Mouse (Mus musculus): Measurements from ENCODE around the gene Golga2. TPM values are rescaled to one million over a fixed set of nuclear protein-coding genes. Genes with fewer than 3 reads are reported as not detected.

The Golga2 gene
- polyA plus RNA-seq, 1 experiment from 2014 or later = 27.2 TPM

DNA sequence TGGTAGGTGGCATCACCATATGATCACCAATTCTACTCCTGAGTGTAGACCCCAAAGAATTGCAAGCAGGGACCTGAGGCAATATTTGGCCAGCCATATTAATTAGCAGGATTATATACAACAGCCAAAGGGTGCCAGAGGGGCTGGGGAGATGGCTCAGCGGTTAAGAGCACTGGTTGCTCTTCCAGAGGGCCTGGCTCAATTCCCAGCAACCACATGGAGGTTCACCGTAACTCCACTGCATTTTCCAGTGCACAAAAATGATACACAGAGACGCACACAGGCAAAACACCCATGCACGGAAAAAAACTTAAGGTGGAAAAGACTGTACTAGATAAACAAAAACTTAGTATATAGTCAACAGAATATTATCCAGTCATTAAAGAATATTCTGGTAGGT, 40.0 kb downstream of the Golga2 start:
- peak overlapping the region; percentile 95 for H3K27ac ChIP-seq (replicated peaks; ENCODE audit: low read depth, low read length)
- H3K4me2 ChIP-seq (ENCODE audit: low read depth, low read length) = no peak overlapping the region
- no peak overlapping the region for H3K9ac ChIP-seq (ENCODE audit: low read depth, low read length)
- peaks cover 33% of the 10 kb centered on the region for H3K4me1 ChIP-seq (ENCODE audit: control insufficient read depth, insufficient read depth, low read length)
- no peak for ATAC-seq (ENCODE audit: low read depth)
- peak; percentile 56 for DNase-seq (ENCODE audit: low spot score)
- no peaks in the 10 kb centered on the region for H3K27me3 ChIP-seq (replicated peaks; ENCODE audit: control insufficient read depth, insufficient read depth, low read length)
- H3K36me3 ChIP-seq (ENCODE audit: control insufficient read depth, insufficient read depth, low read length) = peaks cover 30% of the 10 kb centered on the region
- H3K4me3 ChIP-seq (ENCODE audit: low read depth, low read length) = no peak overlapping the region
- H3K9me3 ChIP-seq (ENCODE audit: control insufficient read depth, low read length) = no peaks in the 10 kb centered on the region
- 45% methylated on average over 4 of the region's 4 CpGs for WGBS

DNA sequence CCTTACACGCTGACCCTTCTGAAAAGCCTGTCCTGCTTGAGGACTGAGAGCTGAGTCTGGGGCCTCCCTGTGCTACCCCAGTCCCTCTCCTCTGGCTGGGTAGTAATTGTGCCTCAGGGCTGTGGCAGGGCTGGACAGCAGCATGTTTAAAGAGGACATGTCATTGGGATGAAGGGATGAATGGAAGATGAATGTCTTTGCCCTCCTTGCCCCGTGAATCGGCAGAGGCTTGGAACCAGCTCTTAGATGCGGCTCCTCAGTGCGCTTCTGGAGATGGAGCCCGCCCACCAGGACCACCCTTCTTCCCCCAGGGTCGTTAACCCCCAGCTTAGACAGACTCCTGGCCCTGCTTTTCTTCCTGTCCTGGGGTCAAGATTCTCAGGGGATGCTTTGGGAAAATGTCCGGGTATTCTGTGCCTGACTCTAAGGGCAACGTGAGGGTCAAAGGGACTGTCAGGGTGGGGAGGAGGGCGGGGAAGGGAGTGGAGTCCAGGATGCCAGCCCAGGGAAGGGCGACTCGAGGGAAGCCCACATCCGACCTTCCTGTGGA, 41.8 kb downstream of the Golga2 start:
- Histone ChIP-seq H3K9me3 (ENCODE audit: control insufficient read depth, low read length) (no peaks in the 10 kb centered on the region), H3K4me1 (ENCODE audit: control insufficient read depth, insufficient read depth, low read length) (peaks cover 33% of the 10 kb centered on the region), H3K4me3 (ENCODE audit: low read depth, low read length) (no peak overlapping the region), H3K4me2 (ENCODE audit: low read depth, low read length) (0 out of 2 replicates have a peak overlapping the region, but pooled peaks have one; percentile 14), H3K36me3 (ENCODE audit: control insufficient read depth, insufficient read depth, low read length) (peaks cover 34% of the 10 kb centered on the region), H3K27ac (replicated peaks; ENCODE audit: low read depth, low read length) (peak overlapping the region; percentile 95), H3K27me3 (replicated peaks; ENCODE audit: control insufficient read depth, insufficient read depth, low read length) (no peaks in the 10 kb centered on the region), H3K9ac (ENCODE audit: low read depth, low read length) (0 out of 2 replicates have a peak overlapping the region, but pooled peaks have one; percentile 32)
- ATAC-seq (ENCODE audit: low read depth) (0 out of 2 replicates have a peak, but pooled peaks have one; percentile 8), DNase-seq (ENCODE audit: low spot score) (no peak)
- 21% methylated on average over 13 of the region's 13 CpGs for WGBS

DNA sequence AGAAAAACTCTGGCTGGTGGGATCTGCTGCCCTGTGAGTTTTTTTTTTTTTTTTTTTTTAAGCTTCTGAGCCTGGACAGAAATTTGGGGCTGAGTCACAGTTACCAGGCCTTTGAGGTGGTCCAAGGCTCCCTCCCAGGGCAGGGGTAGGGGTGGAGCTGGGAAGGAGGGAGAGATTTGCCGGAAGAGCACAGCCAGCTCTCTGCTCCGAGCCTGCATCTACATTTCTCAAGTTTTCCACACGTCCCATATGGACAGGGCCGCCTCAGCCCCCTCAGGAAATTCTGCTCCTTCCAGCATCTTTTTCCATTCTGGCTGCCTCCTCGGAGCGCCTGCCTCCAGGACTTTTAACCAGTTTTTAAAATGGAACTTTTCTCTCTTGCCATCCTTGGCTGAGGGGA, 42.3 kb downstream of the Golga2 start:
- 21% methylated on average over 6 of the region's 6 CpGs for WGBS
- Histone ChIP-seq H3K4me1 (ENCODE audit: control insufficient read depth, insufficient read depth, low read length) (peaks cover 33% of the 10 kb centered on the region), H3K4me2 (ENCODE audit: low read depth, low read length) (0 out of 2 replicates have a peak overlapping the region, but pooled peaks have one; percentile 14), H3K4me3 (ENCODE audit: low read depth, low read length) (no peak overlapping the region), H3K27ac (replicated peaks; ENCODE audit: low read depth, low read length) (peak overlapping the region; percentile 95), H3K27me3 (replicated peaks; ENCODE audit: control insufficient read depth, insufficient read depth, low read length) (no peaks in the 10 kb centered on the region), H3K36me3 (ENCODE audit: control insufficient read depth, insufficient read depth, low read length) (peaks cover 32% of the 10 kb centered on the region), H3K9me3 (ENCODE audit: control insufficient read depth, low read length) (no peaks in the 10 kb centered on the region), H3K9ac (ENCODE audit: low read depth, low read length) (peak overlapping the region; percentile 32; the same call in 1 of the 2 replicates)
- peak; percentile 82 for DNase-seq (ENCODE audit: low spot score)
- peak; percentile 73; the same call in 1 of the 2 replicates for ATAC-seq (ENCODE audit: low read depth)

DNA sequence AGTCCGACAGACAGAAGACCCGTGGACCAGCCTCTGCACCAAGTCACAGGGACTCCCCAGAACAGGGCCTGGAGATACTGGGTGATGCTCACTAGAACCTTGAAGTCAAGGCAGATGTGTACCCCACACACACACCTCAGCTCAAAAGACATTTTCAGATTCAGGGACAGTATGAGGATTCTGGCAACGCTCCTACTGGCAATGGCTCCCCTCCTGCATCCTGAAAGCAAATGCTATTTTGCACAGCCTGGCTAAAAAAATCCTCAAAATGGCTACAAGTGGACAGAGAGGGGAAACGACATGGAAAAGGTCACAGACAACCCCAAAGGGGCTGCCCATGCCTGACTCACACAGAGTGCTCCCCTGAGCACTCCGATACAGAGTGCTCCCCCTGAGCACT, 45.0 kb downstream of the Golga2 start:
- H3K36me3 ChIP-seq (ENCODE audit: control insufficient read depth, insufficient read depth, low read length) = peaks cover 48% of the 10 kb centered on the region
- no peak overlapping the region for H3K27ac ChIP-seq (replicated peaks; ENCODE audit: low read depth, low read length)
- peaks cover 25% of the 10 kb centered on the region for H3K4me1 ChIP-seq (ENCODE audit: control insufficient read depth, insufficient read depth, low read length)
- WGBS = 82% methylated on average over 5 of the region's 5 CpGs
- H3K4me3 ChIP-seq (ENCODE audit: low read depth, low read length) = no peak overlapping the region
- H3K27me3 ChIP-seq (replicated peaks; ENCODE audit: control insufficient read depth, insufficient read depth, low read length) = no peaks in the 10 kb centered on the region
- no peak overlapping the region for H3K9ac ChIP-seq (ENCODE audit: low read depth, low read length)
- no peak overlapping the region for H3K4me2 ChIP-seq (ENCODE audit: low read depth, low read length)
- no peak for ATAC-seq (ENCODE audit: low read depth)
- no peak for DNase-seq (ENCODE audit: low spot score)
- H3K9me3 ChIP-seq (ENCODE audit: control insufficient read depth, low read length) = no peaks in the 10 kb centered on the region

DNA sequence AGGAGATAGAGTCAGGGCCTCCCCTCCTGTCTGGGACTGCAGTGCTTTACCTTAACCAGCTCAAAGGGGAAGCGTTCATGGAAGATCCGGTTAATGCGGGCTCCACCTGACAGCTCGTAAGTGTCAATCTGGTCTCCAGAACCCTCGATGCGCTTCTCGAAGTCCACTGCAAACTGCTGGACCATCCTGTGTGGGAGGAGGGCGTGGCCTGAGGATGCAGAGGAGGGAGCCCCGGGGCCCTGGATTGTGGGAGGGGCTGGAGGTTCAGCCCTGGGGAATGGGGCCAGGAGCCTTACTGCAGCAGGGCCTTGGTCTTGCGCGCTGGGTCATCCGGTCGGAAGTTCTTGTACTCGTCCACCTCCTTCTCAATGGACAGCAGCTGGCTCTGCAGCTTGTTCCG, 48.7 kb downstream of the Golga2 start:
- H3K9me3 ChIP-seq (ENCODE audit: control insufficient read depth, low read length) = no peaks in the 10 kb centered on the region
- no peaks in the 10 kb centered on the region for H3K27me3 ChIP-seq (replicated peaks; ENCODE audit: control insufficient read depth, insufficient read depth, low read length)
- no peak overlapping the region for H3K4me2 ChIP-seq (ENCODE audit: low read depth, low read length)
- H3K4me1 ChIP-seq (ENCODE audit: control insufficient read depth, insufficient read depth, low read length) = no peaks in the 10 kb centered on the region
- WGBS = 61% methylated on average over 15 of the region's 15 CpGs
- no peak overlapping the region for H3K4me3 ChIP-seq (ENCODE audit: low read depth, low read length)
- no peak for ATAC-seq (ENCODE audit: low read depth)
- H3K36me3 ChIP-seq (ENCODE audit: control insufficient read depth, insufficient read depth, low read length) = peaks cover 82% of the 10 kb centered on the region
- H3K27ac ChIP-seq (replicated peaks; ENCODE audit: low read depth, low read length) = no peak overlapping the region
- H3K9ac ChIP-seq (ENCODE audit: low read depth, low read length) = no peak overlapping the region
- no peak for DNase-seq (ENCODE audit: low spot score)

DNA sequence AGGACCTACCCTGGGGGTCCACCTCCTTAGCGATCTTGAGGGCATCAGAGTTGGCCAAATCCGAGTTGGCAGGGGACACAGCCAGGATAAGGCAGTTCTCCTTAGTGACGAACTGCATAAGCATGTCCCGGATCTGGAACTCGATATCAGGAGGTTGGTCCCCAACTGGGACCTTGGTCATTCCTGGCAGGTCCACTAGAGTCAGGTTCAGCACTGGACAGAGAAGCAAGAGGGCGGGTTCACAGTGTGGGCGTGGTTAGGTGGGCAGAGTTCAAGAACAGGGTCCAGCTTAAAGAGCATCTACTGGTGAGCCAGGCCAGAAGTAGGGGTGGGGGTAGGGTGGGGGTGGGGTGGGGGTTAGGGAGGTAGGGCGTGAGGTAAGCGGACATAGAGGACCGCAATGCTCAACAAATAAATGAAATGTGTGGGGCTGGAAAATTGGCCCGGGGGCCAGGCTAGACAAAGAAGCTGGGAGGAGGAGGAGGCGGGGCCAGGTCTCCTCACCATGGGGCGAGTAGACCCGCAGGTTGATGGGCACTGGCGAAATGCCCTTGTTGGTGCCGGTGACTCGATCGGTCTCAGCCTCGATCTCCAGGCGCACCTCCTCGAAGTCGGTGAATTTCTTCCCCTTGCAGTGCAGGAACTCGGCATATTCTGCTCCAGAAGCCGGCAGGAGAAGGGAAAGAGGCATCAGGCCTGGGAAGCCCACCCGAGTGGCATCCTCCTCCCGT, 52.9 kb downstream of the Golga2 start:
- Histone ChIP-seq H3K4me1 (ENCODE audit: control insufficient read depth, insufficient read depth, low read length) (peaks cover 3% of the 10 kb centered on the region; the same call in 1 of the 2 replicates), H3K9ac (ENCODE audit: low read depth, low read length) (no peak overlapping the region), H3K9me3 (ENCODE audit: control insufficient read depth, low read length) (no peaks in the 10 kb centered on the region), H3K36me3 (ENCODE audit: control insufficient read depth, insufficient read depth, low read length) (peaks cover 61% of the 10 kb centered on the region), H3K4me3 (ENCODE audit: low read depth, low read length) (no peak overlapping the region), H3K27ac (replicated peaks; ENCODE audit: low read depth, low read length) (no peak overlapping the region), H3K4me2 (ENCODE audit: low read depth, low read length) (no peak overlapping the region), H3K27me3 (replicated peaks; ENCODE audit: control insufficient read depth, insufficient read depth, low read length) (no peaks in the 10 kb centered on the region)
- ATAC-seq (ENCODE audit: low read depth) (no peak), DNase-seq (ENCODE audit: low spot score) (no peak)
- 53% methylated on average over 26 of the region's 26 CpGs for WGBS

DNA sequence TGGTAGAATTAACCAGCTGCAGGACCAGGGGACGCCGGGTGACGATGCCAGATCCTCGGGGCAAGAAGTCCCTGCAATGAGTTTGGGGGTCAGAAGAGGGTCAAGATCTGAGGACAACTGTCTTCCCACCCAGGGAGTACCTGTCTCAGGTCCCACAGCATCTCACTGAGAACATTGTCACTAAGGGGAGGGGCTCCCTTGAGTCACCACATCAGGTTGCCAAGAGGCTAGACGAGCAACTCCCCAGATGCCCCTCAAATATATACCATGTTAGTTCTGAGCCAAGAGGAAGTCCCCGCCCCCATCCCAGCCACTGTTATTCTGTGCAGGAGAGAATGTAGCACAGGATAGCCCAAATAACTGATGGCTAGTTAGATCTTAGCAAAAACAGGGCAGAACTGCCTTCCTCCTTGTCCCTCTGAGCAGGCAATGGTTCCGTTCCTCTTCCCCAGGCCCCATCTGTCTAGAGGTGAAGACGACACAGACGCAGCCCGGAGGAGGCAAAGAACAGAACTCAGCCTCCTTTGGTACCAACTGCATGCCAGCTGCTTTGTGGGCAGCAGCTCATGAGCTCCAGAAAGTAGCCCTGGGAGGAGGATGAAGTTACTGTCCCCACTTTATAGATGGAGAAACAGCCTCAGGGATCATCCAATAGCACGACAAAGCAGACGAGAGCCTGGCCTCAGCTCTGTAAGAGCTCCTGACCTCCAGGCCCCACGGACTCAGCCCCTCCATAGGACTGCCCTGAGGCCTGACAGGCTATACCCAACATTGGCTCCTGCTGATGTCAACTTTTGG, 53.9 kb downstream of the Golga2 start:
- H3K4me2 ChIP-seq (ENCODE audit: low read depth, low read length) = no peak overlapping the region
- peaks cover 3% of the 10 kb centered on the region; the same call in 1 of the 2 replicates for H3K4me1 ChIP-seq (ENCODE audit: control insufficient read depth, insufficient read depth, low read length)
- no peaks in the 10 kb centered on the region for H3K9me3 ChIP-seq (ENCODE audit: control insufficient read depth, low read length)
- ATAC-seq (ENCODE audit: low read depth) = no peak
- peaks cover 52% of the 10 kb centered on the region for H3K36me3 ChIP-seq (ENCODE audit: control insufficient read depth, insufficient read depth, low read length)
- no peak overlapping the region for H3K4me3 ChIP-seq (ENCODE audit: low read depth, low read length)
- no peak overlapping the region for H3K9ac ChIP-seq (ENCODE audit: low read depth, low read length)
- H3K27ac ChIP-seq (replicated peaks; ENCODE audit: low read depth, low read length) = no peak overlapping the region
- H3K27me3 ChIP-seq (replicated peaks; ENCODE audit: control insufficient read depth, insufficient read depth, low read length) = no peaks in the 10 kb centered on the region
- DNase-seq (ENCODE audit: low spot score) = no peak
- 76% methylated on average over 13 of the region's 13 CpGs for WGBS

DNA sequence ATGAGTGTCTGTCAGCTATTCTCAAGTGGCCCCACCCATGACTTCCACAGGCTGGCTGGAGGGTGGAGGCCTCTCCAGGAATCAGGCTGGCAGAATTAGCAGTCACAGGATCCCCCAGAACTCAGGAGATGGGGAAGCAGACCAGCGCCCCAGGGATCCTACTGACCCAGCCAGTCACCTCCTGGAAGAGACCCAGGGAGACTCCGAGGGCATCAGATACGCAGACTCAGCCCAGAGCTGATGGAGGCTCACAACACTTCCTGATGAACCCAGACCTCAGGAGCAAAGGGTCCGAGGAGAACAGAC, 54.4 kb downstream of the Golga2 start:
- no peaks in the 10 kb centered on the region for H3K27me3 ChIP-seq (replicated peaks; ENCODE audit: control insufficient read depth, insufficient read depth, low read length)
- ATAC-seq (ENCODE audit: low read depth) (no peak), DNase-seq (ENCODE audit: low spot score) (no peak)
- no peak overlapping the region for H3K27ac ChIP-seq (replicated peaks; ENCODE audit: low read depth, low read length)
- H3K4me2 ChIP-seq (ENCODE audit: low read depth, low read length) = no peak overlapping the region
- H3K36me3 ChIP-seq (ENCODE audit: control insufficient read depth, insufficient read depth, low read length) = peaks cover 46% of the 10 kb centered on the region
- H3K4me3 ChIP-seq (ENCODE audit: low read depth, low read length) = no peak overlapping the region
- H3K9ac ChIP-seq (ENCODE audit: low read depth, low read length) = no peak overlapping the region
- H3K4me1 ChIP-seq (ENCODE audit: control insufficient read depth, insufficient read depth, low read length) = peaks cover 3% of the 10 kb centered on the region; the same call in 1 of the 2 replicates
- no peaks in the 10 kb centered on the region for H3K9me3 ChIP-seq (ENCODE audit: control insufficient read depth, low read length)
- WGBS = 86% methylated on average over 4 of the region's 4 CpGs

Data from embryonic facial prominence, embryonic 14.5 days (tissue).